Mouse (Mus musculus): ENCODE data around the gene Dusp6.

The Dusp6 gene

DNA sequence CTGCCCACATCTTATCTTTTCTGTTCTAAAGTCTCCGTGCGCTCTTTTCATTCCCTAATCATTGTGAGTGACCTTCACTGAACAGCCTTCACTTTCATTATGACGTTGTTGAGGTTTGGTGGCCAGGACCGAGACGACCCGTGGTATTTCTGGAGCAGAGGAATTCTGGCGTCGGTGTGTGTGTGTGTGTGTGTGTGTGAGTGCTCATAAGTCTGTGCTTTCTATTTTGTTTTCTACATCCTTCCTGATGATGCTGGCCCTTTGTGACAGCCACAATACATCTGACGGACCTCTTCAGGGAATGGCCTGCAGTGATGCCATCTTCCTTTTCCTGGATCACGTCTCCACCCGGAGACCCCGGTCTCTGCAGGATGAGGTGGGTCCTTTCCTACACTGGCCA is 11.6 kb downstream of the Dusp6 start:
- peak; percentile 37 for DNase-seq

DNA sequence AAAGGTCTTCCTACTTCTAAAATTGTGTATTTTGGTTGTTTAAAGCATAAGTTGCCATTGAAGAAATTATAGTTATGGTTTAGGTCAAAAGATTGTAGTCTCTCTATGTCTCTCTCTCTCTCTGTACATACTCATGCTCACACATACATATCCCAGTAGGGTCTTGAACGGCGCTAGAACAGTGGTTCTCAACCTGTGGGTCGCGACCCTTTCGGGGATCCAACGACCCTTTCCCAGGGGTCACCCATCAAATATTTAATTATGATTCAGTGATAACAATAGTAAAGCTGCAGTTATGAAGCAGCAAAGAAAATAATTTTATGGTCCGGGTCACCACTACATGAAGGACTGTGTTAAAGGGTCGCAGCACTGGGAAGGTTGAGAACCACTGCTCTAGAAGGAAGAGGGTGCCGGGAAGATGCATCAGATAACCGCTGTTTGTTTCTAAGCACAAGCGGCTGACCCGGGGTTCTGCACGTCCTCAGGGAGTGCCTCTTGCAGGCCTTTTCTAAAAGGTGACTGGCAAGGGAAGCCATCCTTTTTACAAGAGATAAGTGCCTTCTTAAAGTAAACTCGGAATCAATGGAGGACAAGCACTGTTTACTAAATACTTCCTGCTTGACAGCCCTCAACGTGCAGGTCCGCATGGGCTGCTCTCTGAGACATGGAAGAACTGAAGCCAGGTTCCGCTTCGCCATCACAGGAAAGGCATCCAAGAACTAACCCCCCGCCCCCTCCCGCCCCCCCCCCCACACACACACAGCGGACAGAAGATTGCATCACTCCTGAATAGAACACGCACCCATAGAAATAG is 16.2 kb downstream of the Dusp6 start:
- no peak for DNase-seq

DNA sequence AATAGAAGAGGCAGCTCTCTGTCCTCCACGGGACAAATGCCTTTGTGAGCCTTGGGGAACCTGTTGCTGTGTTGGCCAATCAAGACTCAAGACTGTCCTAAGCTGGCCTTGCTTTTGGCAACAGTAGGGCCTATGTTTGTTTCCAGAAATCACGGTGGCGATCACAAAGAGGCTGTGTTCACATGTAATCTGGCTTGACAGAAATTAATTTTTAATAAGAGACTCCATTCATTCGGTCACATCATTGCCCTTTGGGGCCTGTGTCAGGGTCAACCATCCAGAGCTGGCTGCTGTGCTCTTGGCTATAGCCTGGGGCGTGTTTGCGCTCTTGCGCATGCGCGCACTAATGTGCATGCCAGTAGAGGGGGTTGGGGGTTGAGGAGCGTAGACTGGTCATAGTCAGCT is 21.0 kb downstream of the Dusp6 start:
- peak; percentile 24 for DNase-seq

DNA sequence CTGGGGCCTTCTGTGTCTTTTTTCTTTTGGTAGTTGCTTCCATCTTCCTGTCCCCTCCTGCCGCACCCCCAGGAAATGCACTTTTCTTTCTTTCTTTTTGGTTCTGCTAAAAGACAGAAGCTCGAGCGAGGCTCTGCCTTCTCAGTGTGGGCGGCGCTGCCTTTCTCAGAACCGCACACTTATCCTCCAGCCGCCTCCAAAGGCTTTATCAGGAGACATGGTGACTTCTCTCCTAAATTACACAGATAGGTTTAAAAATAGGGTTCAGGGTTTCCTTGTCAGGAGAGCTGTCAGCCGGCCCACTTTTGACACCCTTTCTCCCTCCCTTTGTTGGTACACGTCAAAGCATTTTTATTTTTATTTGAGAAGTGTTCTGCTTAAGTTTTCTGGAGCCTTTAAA is 21.9 kb downstream of the Dusp6 start:
- peak; percentile 37 for DNase-seq

DNA sequence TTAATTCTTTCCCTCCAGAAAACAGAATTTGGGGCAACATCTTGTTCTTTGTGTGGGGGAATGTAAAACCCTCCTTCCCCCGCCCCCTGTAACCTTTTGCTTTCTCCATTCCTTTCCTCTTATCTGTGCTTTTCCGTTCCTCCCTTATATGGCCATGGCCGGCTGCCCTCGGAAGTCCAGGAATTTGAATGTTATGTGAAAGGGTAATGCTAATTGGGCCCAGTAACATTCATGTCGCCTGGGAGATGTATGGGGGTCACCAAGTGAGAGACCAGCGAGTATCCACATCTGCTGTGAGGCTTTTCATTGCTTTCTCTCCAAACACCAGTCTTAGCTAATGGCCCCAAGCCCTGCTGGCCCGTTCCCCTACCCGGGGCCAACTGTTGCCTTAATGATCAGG is 22.7 kb downstream of the Dusp6 start:
- DNase-seq: peak; percentile 74

DNA sequence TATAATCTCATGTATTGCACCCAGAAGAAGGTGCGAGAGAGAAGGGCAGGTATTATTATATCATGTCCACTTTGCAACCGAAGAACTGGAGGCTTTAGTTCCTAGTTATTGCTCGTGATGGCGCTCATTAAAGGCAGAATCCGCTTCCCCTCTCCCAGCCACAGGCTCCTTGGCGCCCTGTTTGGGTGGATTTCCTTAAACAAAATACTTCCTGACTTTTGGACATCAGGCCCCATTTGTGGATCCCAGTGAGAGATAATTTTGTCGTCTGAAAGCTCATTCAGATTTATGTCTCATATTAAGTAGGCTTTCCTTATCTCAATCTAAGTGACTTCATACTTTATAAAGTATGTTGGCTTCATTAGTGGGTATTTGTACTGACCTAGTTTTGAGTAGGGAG is 23.2 kb downstream of the Dusp6 start:
- DNase-seq: peak; percentile 58

DNA sequence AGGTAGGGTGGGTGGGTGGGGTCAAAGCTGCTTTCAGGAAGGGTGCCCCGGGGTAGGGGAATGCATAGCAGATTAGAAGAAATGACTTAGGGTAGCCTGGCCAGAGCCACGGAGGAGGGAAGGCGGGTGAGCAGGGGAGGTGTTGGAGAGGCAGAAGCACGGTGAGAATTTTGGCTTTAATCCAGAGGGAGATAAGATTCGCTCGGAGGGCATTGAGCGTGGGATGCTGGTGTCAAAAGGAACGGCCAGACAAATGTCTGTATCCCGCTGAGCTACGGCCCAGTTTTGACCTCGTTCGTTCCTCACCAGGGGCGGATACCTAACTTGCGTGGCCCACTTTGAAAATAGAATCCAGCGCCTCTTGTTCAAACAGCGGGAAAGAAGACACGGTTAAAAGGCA is 23.8 kb downstream of the Dusp6 start:
- DNase-seq: peak; percentile 24

DNA sequence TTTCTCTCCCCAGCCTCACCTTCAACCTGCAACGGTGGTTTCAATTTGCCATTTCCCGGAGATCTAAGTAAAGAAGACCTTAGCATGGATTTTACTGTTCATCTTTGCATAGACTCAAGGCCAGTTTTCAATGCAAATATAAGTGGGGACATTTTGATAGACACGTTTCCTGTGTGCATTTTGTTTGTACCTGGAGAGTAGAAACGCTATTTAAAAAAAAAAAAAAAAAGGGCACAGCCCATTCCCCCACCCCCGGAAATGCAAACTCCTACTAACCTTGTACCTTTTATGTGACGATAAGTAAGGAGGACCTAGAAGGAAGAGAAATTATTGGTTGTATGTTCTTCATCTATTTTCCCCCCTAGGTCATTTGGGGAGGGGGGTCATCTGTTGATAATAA is 24.2 kb downstream of the Dusp6 start:
- no peak for DNase-seq

DNA sequence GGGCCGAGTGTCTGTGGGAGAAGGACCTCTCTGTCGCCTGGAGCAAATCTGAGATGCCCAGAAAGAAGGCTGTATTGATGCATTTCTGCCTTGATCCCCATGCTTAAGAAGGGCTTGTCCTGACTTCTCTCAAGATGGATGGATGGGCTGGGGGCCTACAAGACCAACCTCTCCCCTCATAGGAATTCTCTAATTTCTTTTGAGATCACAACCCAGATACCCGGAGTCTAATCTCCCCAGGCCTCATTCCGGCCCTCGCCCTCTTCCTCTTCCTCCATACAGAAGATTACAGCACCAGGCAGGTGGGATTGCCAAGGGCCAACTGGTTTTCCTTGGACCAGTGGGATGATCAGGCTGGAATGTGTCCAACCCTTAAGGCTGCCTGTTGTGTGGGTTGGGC is 26.1 kb downstream of the Dusp6 start:
- no peak for DNase-seq

DNA sequence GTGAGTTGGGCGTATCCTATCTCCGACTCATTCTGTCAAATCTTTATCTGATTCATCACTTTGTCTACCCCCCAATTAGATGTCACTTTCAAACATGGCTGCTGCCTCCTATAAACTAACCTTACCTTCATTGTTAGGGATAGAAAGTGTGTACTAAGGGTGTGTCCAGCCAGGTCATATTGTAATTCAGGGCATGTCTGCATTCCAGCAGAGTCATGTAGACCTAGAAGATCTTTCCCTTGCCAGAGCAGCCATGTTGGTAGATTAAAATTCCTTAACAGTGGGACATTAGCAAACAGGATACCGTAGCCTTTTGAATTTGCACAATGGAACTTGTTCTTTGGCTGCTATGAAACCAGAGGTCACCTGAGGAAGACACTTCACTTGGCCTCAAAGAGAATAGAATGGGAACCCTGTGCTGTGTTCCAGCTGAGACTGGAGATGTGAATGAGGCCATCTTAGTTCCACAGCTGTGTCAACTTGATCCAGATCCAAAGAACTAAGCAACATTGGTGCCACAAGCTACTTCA is 30.1 kb downstream of the Dusp6 start:
- DNase-seq: no peak

DNA sequence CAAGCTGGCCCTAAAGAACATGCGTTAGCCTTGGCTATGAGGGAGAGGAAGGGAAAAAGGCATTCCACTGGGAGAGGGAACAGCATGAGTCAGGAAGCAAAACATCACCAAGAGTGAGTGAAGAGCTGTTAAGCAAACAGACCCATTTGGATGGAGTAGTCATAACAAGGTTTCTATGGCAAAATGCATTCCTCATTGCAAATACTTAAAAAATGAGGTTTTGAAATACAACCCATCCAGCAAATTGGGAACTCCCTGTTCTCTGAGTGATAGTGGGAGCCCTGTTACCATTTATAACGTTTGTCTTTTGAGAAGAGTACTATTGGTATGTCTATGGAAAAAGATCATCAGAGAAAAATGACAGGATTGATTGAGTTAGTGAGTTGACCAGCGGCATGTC is 34.7 kb downstream of the Dusp6 start:
- DNase-seq: no peak

DNA sequence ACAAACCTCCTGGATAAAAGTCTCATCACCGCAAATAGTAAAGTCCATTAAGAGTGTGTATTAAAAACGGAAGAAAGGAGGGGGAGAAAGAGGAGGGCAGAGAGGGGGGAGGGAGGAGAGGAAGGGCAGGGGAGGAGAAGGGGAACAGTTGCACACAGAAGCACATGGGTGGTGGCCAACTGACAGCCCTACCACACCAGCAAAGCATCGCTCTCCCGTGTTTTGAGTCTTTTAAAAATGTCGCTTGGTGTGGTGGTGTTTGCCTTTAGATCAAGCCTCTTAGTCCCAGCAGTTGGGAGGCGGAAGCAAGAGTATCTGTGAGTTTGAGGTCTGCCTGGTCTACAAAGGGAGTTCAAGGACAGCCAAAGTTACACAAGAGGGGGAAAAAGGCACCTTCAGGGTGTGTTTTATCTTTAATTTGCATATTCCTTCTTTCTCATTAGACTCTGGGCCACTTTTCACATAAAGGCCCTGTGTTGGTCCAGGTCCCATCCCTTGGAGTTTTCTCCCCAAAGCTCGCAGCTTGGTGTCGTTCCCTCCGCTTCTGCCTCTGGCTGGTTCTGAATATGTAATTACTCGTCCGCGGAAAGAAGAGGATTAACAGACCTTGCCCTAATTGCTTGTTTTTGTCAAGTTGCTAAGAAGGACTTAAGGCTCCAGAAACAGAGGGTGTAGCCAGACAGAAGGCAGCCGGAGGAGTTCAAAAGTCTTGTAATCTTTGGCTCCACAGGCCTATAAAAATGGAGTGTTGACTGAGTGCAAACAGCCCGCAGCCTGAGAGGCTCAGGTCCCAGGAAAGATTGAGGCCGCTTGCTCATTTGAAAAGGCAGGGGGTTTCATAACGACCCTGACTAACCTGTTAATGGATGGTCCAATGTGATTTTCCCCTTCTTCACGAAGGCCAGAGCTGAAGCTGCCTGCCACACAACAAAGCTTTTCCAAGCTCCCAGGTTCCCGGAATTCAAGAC is 35.6 kb downstream of the Dusp6 start:
- DNase-seq: peak; percentile 56

DNA sequence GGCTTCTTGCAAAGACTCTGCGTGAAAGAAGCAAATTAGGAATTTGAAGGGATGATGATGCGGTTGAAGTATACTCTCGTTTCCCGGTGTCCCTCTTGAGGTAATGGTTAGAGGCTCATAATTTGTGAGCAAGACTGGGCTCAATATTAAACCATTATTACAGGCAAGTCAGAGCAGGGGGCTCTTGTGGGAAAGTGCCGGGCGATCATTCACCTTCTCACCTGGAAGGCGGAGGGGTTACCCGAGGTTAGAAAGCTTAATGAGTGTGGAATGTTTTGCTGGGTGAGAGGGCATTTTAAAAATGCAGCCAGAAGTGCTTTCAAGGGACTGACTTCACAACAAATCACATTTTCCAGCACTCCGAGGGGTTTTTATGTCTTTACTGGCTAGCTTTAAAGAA is 36.3 kb downstream of the Dusp6 start:
- DNase-seq: no peak

DNA sequence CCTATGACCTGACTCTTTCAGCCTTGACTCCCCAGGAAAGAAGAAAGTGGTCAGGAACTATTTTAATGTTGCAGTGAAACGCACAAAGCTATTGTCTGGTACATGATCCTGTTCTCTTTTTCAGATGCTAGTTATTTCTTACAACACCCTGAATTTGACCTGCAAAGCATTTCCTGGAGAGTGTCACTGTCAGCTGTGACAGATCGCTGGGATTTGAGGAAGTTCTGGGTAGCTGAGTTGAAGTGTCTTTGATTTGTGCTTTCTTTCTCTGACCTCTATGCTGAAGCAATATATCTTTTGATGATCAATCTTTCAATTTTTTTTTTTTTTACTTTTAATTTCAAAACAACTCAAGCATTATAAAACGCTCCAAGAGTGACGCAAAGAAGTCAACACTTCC is 39.0 kb downstream of the Dusp6 start:
- no peak for DNase-seq

DNA sequence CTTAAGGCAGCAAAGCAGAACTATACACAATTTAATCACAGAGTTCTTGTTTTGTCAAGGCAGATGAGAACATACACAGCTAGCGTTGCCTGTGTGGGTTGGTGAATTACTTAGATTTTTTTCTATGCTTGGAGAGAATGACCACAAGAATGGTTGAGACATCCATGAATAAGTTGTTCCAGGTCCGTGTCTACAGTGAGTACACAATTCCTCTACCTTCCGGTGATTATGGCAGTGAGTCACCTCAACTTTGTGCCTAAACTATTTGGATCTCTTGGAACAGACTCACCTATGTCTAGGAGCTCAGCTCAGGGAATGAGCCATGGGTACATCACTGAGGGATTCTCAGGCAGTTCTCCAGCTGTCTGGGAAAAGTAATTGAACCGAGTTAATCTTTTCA is 45.8 kb downstream of the Dusp6 start:
- DNase-seq: no peak

DNA sequence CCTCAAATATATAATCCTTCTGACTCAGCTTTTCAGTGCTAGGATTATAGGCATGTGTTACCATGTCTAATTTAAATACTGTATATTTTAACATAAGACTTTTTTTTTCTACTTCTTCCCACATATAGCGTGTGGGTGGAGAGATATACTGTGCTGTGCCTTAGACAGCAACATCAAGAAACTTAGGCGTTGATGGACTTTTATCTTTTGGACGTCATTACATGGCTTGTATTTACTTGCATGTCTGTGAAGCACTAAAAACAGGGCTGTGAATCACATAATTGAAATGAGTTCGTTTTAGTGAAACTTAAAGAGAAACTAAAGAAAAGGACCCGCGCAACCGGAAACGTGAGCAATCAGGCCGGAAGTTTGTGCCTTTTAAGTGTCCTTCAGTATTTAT is 46.6 kb downstream of the Dusp6 start:
- DNase-seq: no peak

DNA sequence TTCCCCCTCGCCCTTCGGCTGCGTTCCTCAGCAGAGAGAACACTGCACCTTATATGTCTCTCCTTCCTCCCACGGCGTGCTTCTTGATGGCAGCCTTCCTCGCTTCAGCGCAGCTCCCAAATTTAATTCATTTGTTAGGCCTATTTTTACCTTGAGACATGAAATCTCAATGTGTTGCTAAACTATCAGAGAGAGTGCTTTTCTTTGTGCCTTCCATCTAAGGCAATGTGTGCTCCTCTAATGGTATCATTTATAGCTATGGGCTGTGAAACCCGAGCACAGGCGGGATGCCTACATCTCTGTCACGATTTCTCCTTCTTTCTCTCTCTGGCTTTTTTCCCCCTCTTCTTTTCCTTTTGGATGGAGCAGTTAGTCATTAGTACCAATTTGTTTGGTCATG is 47.2 kb downstream of the Dusp6 start:
- no peak for DNase-seq

DNA sequence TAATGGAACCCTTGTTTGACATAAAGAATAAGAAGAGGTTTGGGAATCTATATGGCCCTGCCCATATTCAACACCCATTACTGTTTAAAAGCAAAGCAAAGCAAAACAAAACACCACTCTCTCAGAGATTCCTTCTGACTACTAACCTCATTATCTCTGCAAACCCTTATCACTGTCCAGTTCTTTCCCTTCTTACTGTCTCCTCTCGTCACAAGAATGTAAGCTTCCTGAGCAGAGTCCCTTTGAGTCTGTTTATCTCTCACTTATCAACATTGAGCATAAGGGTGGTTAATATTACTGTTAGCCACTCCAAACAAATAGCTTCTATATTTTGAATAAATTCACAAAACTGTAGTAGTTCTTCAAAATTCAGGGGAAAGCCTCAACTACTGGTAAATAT is 48.9 kb downstream of the Dusp6 start:
- no peak for DNase-seq

DNA sequence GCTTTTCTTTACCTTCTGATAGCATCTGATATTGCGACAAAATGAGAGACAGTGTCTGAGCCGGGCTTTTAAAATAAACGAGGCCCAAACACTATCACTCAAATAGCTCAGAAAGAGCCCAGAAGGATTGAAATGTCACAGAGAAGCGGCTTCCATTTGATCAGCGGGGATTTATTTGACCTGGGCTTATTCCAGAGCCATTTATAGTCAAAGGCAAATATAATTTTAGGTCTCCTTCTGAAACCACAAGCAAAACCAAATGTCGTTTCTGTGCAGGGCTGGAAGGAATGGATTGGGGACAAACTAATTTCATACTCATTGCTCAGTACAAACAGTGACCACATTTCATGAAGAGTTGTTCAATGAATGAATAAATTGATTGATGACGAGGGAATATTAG is 51.3 kb downstream of the Dusp6 start:
- DNase-seq: no peak

DNA sequence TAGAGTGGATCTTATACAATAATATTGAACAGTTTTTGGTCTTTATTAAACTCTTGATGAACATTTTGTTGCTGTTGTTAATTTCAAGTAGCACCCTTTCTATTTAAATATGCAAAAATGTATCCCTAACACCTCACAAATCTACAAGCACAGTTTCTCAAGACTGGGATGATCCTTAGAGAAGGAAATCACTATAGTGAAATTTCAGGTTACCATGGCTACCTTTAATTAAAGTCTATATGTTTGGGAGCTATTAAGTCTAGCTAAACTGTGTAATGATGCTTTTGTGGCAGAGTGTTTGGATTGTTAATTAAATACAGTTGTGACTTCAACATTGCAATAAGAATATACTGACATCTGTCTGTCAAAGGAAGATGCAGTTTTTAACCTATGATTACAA is 54.0 kb downstream of the Dusp6 start:
- DNase-seq: no peak
